Mouse (Mus musculus) neutrophil, adult 5-6 weeks (primary cell): ENCODE measurements around the gene Sgms2. TPM values are rescaled to one million over a fixed set of nuclear protein-coding genes. Genes with fewer than 3 reads are reported as not detected.

Experiments used
- ATAC-seq: fragments of 151-379, 151-347 bp; 2 replicates; pipeline ENCODE4 v1.8.0; 2017; ENCODE audit warnings: mild to moderate bottlenecking, moderate TSS enrichment; ENCODE audit not compliant: insufficient number of reproducible peaks, poor library complexity, low FRiP score, severe bottlenecking; ENCODE audit errors: extremely low read depth
- total RNA-seq: library from RNA; stranded (forward); fragments of 200-1000 nt; gene quantifications from 2 replicates; pipeline ENCODE4 v1.2.3, GENCODE M21; 2017

Sgms2 gene
- total RNA-seq, 1 experiment from 2014 or later = 60.1 TPM

DNA sequence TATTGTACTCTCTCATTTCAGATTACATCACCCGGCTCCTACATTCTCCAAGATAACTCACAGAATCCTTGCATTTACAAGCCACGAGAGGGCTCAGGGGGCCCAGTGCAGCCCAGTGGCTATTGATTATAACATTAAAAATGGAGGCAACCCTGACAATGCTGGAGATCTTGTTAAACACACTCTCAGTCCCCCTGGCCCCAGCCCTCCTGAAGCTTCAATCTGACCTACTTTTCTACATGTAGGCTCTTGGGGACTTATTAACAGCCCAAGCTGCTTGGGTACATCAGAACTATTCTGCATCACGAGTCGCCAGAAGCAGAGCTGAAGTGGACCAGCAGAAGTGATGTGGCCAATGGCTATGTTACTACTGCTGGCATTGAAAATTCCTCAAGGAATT is 164.6 kb downstream of the Sgms2 start:
- no peak for ATAC-seq

DNA sequence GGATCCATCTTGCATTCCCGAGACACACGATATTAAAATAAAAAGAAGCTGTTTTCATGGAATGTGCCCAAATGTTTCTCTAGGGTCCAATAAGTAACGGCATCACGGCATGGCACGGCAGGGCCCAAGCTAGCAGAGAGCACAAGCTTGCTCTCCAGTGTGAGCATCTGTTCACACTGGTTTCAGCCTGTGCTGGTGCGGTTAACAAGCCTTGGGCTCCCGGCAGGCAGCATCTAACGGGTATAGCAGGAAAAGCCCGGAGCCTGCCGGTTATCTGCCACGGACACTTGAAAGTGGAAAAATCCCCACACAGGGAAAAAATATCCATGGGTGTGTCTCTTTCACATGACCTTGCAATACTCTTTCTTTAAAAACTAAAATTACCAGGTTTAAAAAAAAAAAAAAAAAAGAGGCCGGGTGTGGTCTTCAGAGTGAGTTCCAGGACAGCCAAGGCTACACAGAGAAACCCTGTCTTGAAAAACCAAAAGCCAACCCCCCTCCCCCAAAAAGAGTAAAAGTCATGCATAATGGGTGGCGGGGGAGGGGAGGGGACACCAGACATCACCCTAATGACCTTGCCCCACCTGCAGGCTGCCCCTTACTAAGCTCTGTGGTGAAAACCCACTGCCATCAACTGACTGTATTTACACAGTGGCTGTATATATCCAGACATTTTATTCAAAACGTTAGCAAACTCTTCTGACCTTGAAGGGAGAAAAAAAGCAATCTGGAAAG is 169.0 kb downstream of the Sgms2 start:
- no peak for ATAC-seq

DNA sequence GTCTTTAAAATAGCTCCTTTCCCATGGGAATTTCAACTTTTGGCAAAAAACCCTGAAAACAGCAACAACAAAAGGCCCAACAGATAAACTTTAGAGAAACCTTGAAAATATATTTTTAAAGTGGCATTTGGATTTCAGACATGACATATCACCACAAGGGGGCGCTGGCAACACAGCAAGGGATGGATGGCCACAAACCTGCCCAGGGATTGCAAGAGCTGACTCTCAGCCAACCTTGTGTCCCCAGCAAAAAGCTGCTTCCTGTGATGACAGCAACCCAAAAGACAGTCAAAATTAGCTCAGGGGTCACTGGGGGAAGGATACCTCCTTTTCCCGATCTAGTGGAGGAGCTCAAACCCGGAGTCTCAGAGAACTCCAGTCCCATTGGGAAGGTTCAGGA is 171.0 kb downstream of the Sgms2 start:
- peak; percentile 65 for ATAC-seq

DNA sequence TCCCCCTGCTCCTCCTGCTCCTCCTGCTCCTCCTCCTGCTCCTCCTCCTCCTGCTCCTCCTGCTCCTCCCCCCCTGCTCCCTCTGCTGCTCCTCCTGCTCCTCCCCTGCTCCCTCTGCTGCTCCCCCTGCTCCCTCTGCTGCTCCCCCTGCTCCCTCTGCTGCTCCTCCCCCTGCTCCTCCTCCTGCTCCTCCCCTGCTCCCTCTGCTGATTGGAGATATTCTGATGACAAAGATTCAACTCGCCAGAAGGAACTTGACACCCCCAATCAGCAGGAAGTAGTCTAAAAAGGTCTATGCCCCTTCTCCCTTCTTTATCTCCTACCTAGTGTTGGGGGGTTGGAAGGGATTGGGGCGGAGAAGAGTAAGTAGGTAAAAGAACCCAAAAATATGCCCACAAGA is 173.0 kb downstream of the Sgms2 start:
- no peak for ATAC-seq

DNA sequence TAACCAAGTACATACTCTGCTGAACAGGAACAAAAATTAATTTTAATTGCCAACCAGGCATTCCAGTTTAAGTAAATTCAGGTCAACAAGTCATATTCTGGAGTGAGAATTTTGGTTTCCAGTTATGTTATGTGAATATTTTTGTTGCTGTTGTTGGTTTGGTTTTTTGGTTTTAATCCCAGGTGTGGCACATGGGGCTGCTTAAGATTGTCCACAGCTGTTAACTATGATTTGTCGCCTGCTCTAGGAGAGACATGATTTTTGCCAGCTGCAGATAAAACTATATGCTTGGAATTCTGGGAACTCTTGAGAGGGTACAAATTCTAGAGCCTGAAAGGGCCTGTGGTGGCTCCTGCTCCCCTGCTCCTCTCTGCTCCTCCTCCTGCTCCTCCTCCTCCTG is 174.1 kb downstream of the Sgms2 start:
- ATAC-seq = no peak

DNA sequence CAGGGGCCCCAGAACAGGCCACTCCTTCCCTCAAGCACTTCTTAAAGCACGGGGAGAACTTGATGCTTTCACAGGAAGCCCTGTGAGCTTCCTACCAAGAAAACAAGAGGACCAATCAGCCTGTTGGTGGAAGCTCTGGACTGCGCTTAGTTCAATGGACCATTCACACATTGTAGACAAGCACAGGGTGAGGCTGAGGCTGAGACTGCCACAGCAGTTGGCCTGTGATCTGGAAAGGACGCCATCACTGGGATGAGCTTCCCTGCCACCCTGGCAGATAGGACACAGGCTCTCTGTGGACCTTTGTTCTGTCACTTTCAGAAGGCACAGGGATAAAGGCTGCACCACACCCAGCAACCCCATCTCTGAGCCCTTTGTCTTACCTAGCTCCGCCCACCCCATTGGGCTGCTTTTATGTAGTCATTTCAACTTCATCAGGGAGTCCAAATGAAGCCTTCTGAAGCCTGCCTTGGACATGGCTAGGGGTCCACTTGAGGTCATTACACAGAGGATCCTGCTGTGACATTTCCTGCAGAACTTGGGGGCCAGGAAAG is 175.2 kb downstream of the Sgms2 start:
- no peak for ATAC-seq

DNA sequence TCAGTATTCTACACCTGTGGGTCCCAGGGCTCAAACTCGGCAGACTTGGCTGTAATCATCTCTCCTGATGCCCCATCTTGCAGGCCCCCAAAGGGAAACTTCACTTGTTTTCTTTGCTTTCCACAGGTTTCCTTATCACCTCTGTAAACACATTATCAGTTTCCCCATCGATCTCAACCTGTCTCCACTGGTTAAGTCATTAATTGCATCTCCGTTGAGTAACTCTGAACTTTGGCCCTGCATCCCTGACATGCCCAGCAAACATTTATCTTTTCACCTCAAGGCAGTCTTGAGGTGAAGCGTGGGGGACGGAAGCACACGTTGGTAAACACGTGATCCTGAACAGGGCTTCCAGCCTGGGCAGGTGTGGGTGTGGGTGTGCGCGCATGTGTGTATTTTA is 178.9 kb downstream of the Sgms2 start:
- ATAC-seq = no peak

DNA sequence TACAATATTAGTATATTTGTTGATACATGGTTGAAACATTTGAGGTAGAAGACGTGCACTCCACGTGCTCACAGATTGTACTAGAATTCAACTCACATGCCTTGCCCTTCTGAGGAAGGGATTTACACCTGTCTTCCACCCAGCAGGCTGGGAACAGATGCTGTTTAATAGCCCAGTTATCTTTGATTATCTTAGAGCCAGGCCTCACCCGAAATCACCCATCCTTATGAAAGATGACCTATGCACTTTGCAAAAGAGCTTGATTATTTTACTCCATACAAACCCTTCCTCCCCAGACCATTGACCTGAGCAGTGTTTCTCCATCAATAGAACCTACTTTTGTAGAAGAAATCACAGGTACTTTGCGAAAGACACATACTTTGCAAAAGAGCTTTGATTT is 180.6 kb downstream of the Sgms2 start:
- no peak for ATAC-seq

DNA sequence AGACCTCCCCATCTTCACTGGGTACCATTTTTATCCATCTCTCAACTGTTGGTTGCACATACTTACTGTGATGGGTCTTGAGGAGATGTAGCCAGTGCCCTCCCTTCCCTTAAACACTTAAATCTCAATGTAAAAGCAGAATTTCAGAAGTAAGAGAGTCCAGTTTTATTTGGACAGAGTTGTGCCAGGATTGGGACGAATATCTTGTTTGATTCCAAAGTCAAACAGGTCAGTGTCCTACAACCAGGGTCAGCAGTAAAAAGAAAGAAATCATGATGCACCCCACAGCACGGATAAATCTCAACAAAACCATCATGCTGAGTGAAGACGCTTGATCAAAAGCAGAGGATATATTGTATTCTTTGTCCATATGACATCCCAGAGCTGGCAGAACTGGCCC is 183.4 kb downstream of the Sgms2 start:
- ATAC-seq = no peak

DNA sequence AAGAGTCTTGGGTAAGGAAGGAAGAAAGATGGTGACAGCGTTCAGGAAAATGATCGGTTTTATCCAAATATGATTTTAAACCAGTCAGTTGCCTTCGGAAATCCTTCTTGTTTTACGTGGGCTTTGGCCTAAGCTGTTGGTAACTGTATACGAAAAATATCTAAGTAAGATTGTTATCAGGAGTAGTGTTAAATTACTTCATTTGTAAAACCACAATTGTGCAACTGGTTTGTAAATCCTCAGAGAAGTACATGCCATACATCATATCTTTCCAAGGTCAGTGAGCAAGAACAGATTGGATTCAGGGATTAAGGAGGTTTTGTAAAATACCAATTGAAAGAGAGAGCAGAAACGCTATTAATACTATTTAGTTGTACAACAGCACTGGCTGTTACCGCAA is 185.0 kb downstream of the Sgms2 start:
- ATAC-seq = no peak

DNA sequence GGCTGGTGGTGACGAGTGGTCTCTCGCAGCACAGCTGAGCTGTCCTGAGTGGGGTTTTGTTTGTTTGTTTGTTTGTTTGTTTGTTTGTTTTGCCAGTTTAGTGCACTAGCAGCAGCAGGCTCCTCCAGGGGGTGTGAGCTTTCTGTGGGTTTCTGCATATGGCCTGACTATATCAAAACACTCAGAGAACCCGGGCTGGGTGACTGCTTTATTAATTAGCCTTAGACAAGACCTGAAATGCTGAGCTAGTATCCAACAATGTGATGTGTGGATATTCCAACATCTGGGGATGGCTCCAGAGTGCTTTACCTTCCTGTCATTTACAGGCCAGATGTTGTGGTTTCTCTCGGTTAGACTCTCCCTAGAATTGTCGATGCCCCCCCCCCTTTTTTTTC is 187.9 kb downstream of the Sgms2 start:
- no peak for ATAC-seq

DNA sequence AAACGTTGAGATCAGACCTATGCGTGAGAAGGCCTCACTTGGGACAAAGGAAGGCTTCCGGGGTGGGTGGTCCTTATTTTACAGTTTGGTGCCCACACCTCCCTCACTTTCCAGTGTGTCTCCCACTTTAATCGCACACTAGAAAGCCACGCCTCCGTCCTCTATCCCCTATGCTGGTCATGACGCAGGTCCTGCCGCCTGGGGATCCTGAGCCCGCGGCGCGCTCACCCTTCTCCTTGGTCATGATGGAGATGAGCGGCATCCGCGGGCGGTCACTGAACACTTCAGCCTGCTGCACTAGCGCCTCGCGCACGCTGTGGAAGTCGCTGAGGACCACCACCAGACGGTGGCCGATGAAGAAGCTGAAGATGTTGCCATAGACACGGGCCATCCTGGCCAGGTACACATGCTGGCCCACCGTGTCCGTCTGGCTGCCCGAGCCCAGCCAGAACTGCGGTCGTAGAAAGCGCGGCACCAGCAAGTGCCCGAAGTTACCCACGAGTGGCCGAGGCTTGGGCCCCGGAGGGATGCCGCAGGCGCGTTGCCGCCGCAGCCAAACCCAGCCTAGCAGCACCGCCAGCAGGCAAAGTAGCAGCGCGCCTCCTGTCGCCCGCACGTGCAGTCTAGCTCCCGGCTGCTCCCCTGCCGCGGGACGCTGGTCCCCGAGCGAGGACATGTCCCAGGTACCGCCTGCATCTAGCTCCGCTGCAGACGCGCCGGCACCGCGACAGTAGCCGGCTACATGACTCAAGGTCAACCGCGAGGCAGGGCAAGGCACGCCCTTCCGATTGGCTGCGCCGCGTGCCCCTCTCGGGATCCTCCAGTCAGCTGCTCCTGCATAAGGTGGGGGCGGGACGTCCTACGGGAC is 188.5 kb downstream of the Sgms2 start, which contains the start of gene Cyp2u1:
Gene Cyp2u1 (minus strand): TSS at position 776 of the 868 bp plus-strand sequence.
- ATAC-seq = peak; percentile 94

DNA sequence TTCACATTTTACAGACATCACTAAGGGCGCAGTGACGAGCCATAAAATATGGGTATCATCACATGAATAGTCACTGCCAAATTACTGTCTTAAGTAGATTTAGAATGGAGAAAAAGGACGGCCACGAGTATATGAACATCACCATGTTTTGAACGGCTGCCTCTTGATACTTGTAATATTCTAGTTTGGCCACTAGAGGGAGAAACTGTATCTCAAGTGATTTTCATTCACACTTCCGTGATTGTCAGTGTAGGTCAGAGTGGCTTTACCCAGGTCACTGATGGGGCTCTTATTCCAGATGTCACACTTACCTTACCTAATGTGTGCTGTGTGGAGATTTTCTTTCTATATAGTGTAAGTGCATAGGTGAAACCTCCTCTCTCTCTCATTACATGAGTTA is 191.3 kb downstream of the Sgms2 start:
- peak; percentile 65; the same call in 1 of the 2 replicates for ATAC-seq

DNA sequence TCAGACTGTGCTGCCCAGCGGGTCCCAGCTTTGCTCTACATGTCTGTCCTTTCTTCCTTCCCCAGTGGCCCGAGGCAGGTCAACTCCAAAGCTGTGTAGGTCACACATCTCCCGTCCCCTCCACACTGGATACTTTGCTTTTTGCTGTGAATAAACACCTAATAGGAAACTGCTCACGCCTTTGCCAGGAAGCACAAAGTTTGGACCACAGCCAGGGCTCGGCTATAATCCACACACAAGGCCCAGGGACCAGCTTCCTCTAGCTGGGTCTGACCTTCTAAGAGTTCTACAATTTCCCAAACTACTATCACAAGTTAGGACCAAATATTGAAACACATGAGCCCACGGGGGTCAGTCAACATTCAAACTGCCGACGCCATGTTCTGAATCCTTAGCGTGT is 192.1 kb downstream of the Sgms2 start:
- no peak for ATAC-seq

DNA sequence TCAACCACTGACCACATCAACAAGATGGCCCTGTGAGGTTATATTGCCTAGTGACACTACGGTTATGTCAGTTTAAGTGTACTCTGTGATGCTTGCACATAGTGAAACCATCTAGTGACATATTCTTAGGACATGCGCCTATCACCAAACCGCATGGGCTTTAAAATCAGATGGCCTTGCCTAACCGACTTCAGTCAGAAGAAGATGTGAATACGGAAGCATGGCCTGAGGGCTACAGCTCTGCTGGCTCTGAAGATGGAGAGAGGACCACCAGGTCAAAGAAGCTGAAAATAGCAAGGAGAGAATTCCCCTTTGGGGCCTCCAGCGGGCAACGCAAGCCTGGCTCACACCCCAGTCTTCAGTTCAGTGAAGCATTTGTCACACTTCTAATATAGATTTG is 194.3 kb downstream of the Sgms2 start:
- no peak for ATAC-seq

DNA sequence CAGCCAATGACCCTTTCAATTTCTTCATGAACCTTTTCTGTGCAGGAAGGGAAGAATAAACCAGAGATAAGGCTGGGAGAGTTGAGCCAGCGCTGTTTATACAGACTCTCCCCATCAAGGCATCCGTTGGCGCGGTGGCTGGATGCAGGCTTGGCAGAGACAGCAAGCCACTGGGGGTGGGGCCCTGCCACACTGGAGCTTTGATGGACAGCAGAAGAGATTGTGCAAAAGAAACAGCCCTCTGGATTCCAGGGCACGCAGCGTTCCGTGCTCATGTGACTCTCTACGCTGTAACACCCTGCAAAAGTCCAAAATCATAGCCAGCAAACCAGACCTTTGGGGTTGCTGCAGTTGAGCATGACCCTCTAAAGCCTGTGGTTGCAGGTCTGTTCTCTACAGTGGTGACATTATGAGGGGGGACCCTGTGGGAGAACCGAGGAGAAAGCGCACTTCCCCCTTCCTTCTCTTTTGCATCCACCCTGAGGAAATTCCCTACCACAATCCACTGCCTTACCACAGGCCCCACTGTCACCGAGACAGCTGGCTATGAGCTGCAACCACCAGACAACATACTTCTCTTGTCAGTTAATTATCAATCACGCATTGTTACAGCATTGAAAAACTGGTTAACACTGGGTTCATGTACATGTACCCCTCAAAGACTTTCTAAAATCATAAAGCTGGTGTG is 195.6 kb downstream of the Sgms2 start:
- ATAC-seq = no peak

DNA sequence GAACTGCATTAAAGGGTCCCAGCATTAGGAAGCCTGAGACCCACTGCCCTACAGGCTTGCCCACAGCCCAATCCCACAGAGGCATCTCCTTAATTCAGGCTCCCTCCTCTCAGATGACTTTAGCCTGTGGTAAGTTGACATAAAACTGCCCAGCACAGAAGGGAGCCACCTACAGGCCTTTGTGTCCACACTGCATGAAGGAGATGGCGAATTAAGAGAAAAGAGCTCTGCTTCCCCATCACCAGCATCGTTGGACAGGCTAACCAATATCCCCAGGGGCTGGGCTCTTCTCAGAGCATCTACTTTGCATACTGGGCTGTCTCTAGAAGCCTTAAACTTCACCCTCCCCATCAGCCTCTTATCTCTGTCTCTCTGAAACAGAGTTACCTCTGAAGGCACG is 196.7 kb downstream of the Sgms2 start:
- ATAC-seq = no peak

DNA sequence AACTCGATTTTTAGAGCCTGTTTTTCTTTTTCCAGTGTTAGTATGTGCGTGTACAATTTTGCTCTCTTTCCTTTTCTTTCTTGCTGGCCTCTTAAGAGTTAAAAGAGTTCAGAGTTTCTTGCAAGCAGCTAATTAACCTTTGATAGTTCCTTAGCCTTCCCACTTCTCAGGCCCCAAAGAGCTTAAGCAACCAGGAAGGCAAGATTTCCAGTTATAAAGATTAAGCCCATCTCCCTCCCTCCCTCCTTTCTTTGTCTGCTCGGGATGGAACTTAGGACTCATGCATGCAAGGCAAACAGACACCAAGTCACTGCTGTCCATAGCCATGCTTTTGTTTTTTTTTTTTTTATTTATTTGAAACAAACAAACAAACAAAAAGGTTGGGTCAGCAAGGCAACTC is 198.3 kb downstream of the Sgms2 start:
- ATAC-seq = no peak

DNA sequence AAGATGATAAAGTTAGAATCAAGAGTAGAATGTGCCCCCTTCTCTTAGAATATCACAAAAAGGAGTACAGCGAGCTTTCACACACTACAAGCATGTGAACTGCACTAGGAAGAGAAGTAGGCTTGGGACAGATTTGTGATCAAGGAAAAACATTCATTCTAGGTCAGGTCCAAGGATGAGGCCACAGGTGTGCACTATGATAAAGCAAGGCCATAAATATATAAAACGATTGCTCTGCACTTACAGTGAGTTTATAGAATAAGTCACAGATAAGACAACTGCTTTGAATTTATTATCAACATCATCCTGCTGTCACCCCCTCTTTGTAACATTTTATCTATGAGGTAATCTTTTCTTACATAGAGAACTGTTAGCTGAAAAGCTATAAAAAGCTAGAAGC is 198.9 kb downstream of the Sgms2 start:
- ATAC-seq = no peak
